Mouse (Mus musculus): ENCODE data around the gene Pts. TPM values are rescaled to one million over a fixed set of nuclear protein-coding genes. Genes with fewer than 3 reads are reported as not detected.

Gene Pts
- polyA plus RNA-seq, 1 experiment from 2014 or later: 89.4 TPM

GRCm38 (mm10) chr9:50497536-50497935, 31.0 kb downstream of the Pts start:
- H3K4me2 ChIP-seq (replicated peaks): no peak overlapping the region
- H3K36me3 ChIP-seq: no peaks in the 10 kb centered on the region
- no peak overlapping the region for H3K9ac ChIP-seq (replicated peaks)
- no peak for ATAC-seq (replicated peaks)
- no peaks in the 10 kb centered on the region for H3K27me3 ChIP-seq
- 82% methylated on average over 2 of the region's 2 CpGs for WGBS
- H3K4me3 ChIP-seq: no peak overlapping the region
- H3K27ac ChIP-seq (replicated peaks): no peak overlapping the region
- H3K4me1 ChIP-seq: no peaks in the 10 kb centered on the region
- H3K9me3 ChIP-seq: no peaks in the 10 kb centered on the region

- no peak overlapping the region for H3K4me2 ChIP-seq (replicated peaks)
- WGBS: 85% methylated on average over 6 of the region's 6 CpGs
- H3K4me1 ChIP-seq: no peaks in the 10 kb centered on the region
- H3K4me3 ChIP-seq: no peak overlapping the region
- H3K9ac ChIP-seq (replicated peaks): no peak overlapping the region
- no peaks in the 10 kb centered on the region for H3K27me3 ChIP-seq
- H3K36me3 ChIP-seq: no peaks in the 10 kb centered on the region
- H3K27ac ChIP-seq (replicated peaks): no peak overlapping the region
- no peaks in the 10 kb centered on the region for H3K9me3 ChIP-seq
- no peak for ATAC-seq (replicated peaks)
Measured at GRCm38 (mm10) chr9:50497076-50497475, 31.4 kb downstream of the Pts start.

- Histone ChIP-seq H3K4me2 (replicated peaks) (no peak overlapping the region), H3K27me3 (no peaks in the 10 kb centered on the region), H3K27ac (replicated peaks) (no peak overlapping the region), H3K9ac (replicated peaks) (no peak overlapping the region), H3K4me3 (no peak overlapping the region), H3K9me3 (no peaks in the 10 kb centered on the region), H3K36me3 (no peaks in the 10 kb centered on the region), H3K4me1 (no peaks in the 10 kb centered on the region)
- WGBS: 22% methylated on average over 6 of the region's 6 CpGs
- ATAC-seq (replicated peaks): no peak
Measured at GRCm38 (mm10) chr9:50496546-50496945, 32.0 kb downstream of the Pts start.

GRCm38 (mm10) chr9:50496151-50496505, 32.4 kb downstream of the Pts start:
- H3K4me1 ChIP-seq: no peaks in the 10 kb centered on the region
- WGBS: 30% methylated on average over 6 of the region's 6 CpGs
- H3K36me3 ChIP-seq: no peaks in the 10 kb centered on the region
- no peaks in the 10 kb centered on the region for H3K9me3 ChIP-seq
- ATAC-seq (replicated peaks): no peak
- no peak overlapping the region for H3K9ac ChIP-seq (replicated peaks)
- no peak overlapping the region for H3K27ac ChIP-seq (replicated peaks)
- H3K4me2 ChIP-seq (replicated peaks): no peak overlapping the region
- H3K27me3 ChIP-seq: no peaks in the 10 kb centered on the region
- H3K4me3 ChIP-seq: no peak overlapping the region

GRCm38 (mm10) chr9:50495405-50496150, 32.9 kb downstream of the Pts start:
- Histone ChIP-seq H3K27me3 (no peaks in the 10 kb centered on the region), H3K4me1 (no peaks in the 10 kb centered on the region), H3K36me3 (no peaks in the 10 kb centered on the region), H3K27ac (replicated peaks) (no peak overlapping the region), H3K4me2 (replicated peaks) (no peak overlapping the region), H3K9me3 (no peaks in the 10 kb centered on the region), H3K9ac (replicated peaks) (no peak overlapping the region), H3K4me3 (no peak overlapping the region)
- 71% methylated on average over 10 of the region's 10 CpGs for WGBS
- no peak for ATAC-seq (replicated peaks)

- H3K36me3 ChIP-seq: no peaks in the 10 kb centered on the region
- H3K4me2 ChIP-seq (replicated peaks): no peak within 1 kb of the TSS
- H3K4me1 ChIP-seq: no peaks in the 10 kb centered on the region
- no peak within 1 kb of the TSS for H3K4me3 ChIP-seq
- no peak for ATAC-seq (replicated peaks)
- no peaks in the 10 kb centered on the region for H3K27me3 ChIP-seq
- H3K9ac ChIP-seq (replicated peaks): no peak within 1 kb of the TSS
- WGBS: 87% methylated on average over 6 of the region's 6 CpGs
- H3K27ac ChIP-seq (replicated peaks): no peak within 1 kb of the TSS
- H3K9me3 ChIP-seq: no peaks in the 10 kb centered on the region
Measured at GRCm38 (mm10) chr9:50494311-50494710, 34.2 kb downstream of the Pts start, which contains the start of gene Plet1. Gene Plet1 (plus strand): TSS chr9:50494525.

GRCm38 (mm10) chr9:50493777-50494176, 34.7 kb downstream of the Pts start:
- Histone ChIP-seq H3K27ac (replicated peaks) (no peak overlapping the region), H3K4me2 (replicated peaks) (no peak overlapping the region), H3K4me3 (no peak overlapping the region), H3K4me1 (no peaks in the 10 kb centered on the region), H3K9ac (replicated peaks) (no peak overlapping the region), H3K27me3 (no peaks in the 10 kb centered on the region), H3K9me3 (no peaks in the 10 kb centered on the region), H3K36me3 (no peaks in the 10 kb centered on the region)
- ATAC-seq (replicated peaks): no peak
- 70% methylated on average over 2 of the region's 2 CpGs for WGBS

GRCm38 (mm10) chr9:50491531-50492045, 36.9 kb downstream of the Pts start:
- H3K4me3 ChIP-seq: no peak overlapping the region
- no peak overlapping the region for H3K9ac ChIP-seq (replicated peaks)
- no peaks in the 10 kb centered on the region for H3K9me3 ChIP-seq
- no peak overlapping the region for H3K4me2 ChIP-seq (replicated peaks)
- no peaks in the 10 kb centered on the region for H3K4me1 ChIP-seq
- 82% methylated on average over 2 of the region's 2 CpGs for WGBS
- ATAC-seq (replicated peaks): no peak
- no peak overlapping the region for H3K27ac ChIP-seq (replicated peaks)
- H3K36me3 ChIP-seq: no peaks in the 10 kb centered on the region
- no peaks in the 10 kb centered on the region for H3K27me3 ChIP-seq

- ATAC-seq (replicated peaks): no peak
- no peak overlapping the region for H3K4me2 ChIP-seq (replicated peaks)
- H3K4me1 ChIP-seq: no peaks in the 10 kb centered on the region
- H3K9me3 ChIP-seq: no peaks in the 10 kb centered on the region
- H3K36me3 ChIP-seq: no peaks in the 10 kb centered on the region
- no peak overlapping the region for H3K27ac ChIP-seq (replicated peaks)
- H3K4me3 ChIP-seq: no peak overlapping the region
- H3K9ac ChIP-seq (replicated peaks): no peak overlapping the region
- no peaks in the 10 kb centered on the region for H3K27me3 ChIP-seq
Measured at GRCm38 (mm10) chr9:50490836-50491235, 37.7 kb downstream of the Pts start.

GRCm38 (mm10) chr9:50485521-50485920, 43.0 kb downstream of the Pts start:
- no peaks in the 10 kb centered on the region for H3K36me3 ChIP-seq
- H3K27ac ChIP-seq (replicated peaks): no peak overlapping the region
- no peak overlapping the region for H3K4me3 ChIP-seq
- 9% methylated on average over 10 of the region's 10 CpGs for WGBS
- H3K4me2 ChIP-seq (replicated peaks): peak overlapping the region; percentile 11; the same call in 1 of the 2 replicates
- H3K9ac ChIP-seq (replicated peaks): no peak overlapping the region
- H3K9me3 ChIP-seq: no peaks in the 10 kb centered on the region
- H3K27me3 ChIP-seq: no peaks in the 10 kb centered on the region
- 0 out of 2 replicates have a peak, but pooled peaks cover 3% of the 10 kb centered on the region for H3K4me1 ChIP-seq
- no peak for ATAC-seq (replicated peaks)

- H3K9ac ChIP-seq (replicated peaks): no peak overlapping the region
- no peak overlapping the region for H3K4me3 ChIP-seq
- H3K4me2 ChIP-seq (replicated peaks): no peak overlapping the region
- no peak for ATAC-seq (replicated peaks)
- no peaks in the 10 kb centered on the region for H3K36me3 ChIP-seq
- no peaks in the 10 kb centered on the region for H3K27me3 ChIP-seq
- no peaks in the 10 kb centered on the region for H3K9me3 ChIP-seq
- WGBS: 86% methylated on average over 8 of the region's 8 CpGs
- H3K27ac ChIP-seq (replicated peaks): no peak overlapping the region
- 0 out of 2 replicates have a peak, but pooled peaks cover 3% of the 10 kb centered on the region for H3K4me1 ChIP-seq
Measured at GRCm38 (mm10) chr9:50482743-50483142, 45.8 kb downstream of the Pts start.

- H3K27me3 ChIP-seq: no peaks in the 10 kb centered on the region
- H3K9ac ChIP-seq (replicated peaks): no peak overlapping the region
- no peaks in the 10 kb centered on the region for H3K4me1 ChIP-seq
- H3K27ac ChIP-seq (replicated peaks): no peak overlapping the region
- no peak overlapping the region for H3K4me3 ChIP-seq
- whole genome bisulfite sequencing: 41% methylated on average over 8 of the region's 8 CpGs
- H3K36me3 ChIP-seq: no peaks in the 10 kb centered on the region
- no peaks in the 10 kb centered on the region for H3K9me3 ChIP-seq
- ATAC-seq (replicated peaks): no peak
- H3K4me2 ChIP-seq (replicated peaks): no peak overlapping the region
Measured at GRCm38 (mm10) chr9:50479476-50479875, 49.0 kb downstream of the Pts start.

GRCm38 (mm10) chr9:50478826-50479225, 49.7 kb downstream of the Pts start:
- H3K4me3 ChIP-seq: no peak overlapping the region
- no peak for ATAC-seq (replicated peaks)
- no peaks in the 10 kb centered on the region for H3K4me1 ChIP-seq
- H3K36me3 ChIP-seq: no peaks in the 10 kb centered on the region
- no peaks in the 10 kb centered on the region for H3K27me3 ChIP-seq
- H3K27ac ChIP-seq (replicated peaks): no peak overlapping the region
- H3K4me2 ChIP-seq (replicated peaks): no peak overlapping the region
- 18% methylated on average over 5 of the region's 5 CpGs for WGBS
- H3K9ac ChIP-seq (replicated peaks): no peak overlapping the region
- no peaks in the 10 kb centered on the region for H3K9me3 ChIP-seq
